Mouse (Mus musculus) spleen, postnatal 10 days (tissue): ENCODE data around the gene Sp9.

ENCODE experiments used
- DNase-seq, 2 experiments: peaks; one replicate each; pipeline ENCODE4 v3.0.0; 2021 to 2022; ENCODE audit warnings: low spot score in 2 of 2

The Sp9 gene

GRCm38 (mm10) chr2:73271459-73272161 lies at the start of gene Sp9:
Sp9 (plus strand) TSS chr2:73271925.
- DNase-seq: peak in 1 of 2 experiments; percentile 46

GRCm38 (mm10) chr2:73231081-73231480 lies 40.6 kb upstream of the Sp9 start:
- no peak for DNase-seq

GRCm38 (mm10) chr2:73241299-73241698 lies 30.4 kb upstream of the Sp9 start:
- no peak for DNase-seq

GRCm38 (mm10) chr2:73248701-73249100 lies 23.0 kb upstream of the Sp9 start:
- no peak for DNase-seq

GRCm38 (mm10) chr2:73263172-73263765 lies 8.5 kb upstream of the Sp9 start:
- DNase-seq: no peak

GRCm38 (mm10) chr2:73263794-73264610 lies 7.7 kb upstream of the Sp9 start:
- no peak for DNase-seq

GRCm38 (mm10) chr2:73264611-73265195 lies 7.0 kb upstream of the Sp9 start:
- no peak for DNase-seq

- no peak for DNase-seq
These were observed 5.7 kb upstream of the Sp9 start for GRCm38 (mm10) chr2:73266011-73266410.

- DNase-seq: no peak
These were observed 5.1 kb upstream of the Sp9 start for GRCm38 (mm10) chr2:73266623-73267022.

- DNase-seq: no peak
These were observed 4.5 kb upstream of the Sp9 start for GRCm38 (mm10) chr2:73267231-73267630.

- no peak for DNase-seq
These were observed 3.9 kb upstream of the Sp9 start for GRCm38 (mm10) chr2:73267818-73268217.

GRCm38 (mm10) chr2:73268281-73268680 lies 3.4 kb upstream of the Sp9 start:
- no peak for DNase-seq

- no peak for DNase-seq
These were observed 2.8 kb upstream of the Sp9 start for GRCm38 (mm10) chr2:73268836-73269395.

GRCm38 (mm10) chr2:73269666-73270065 lies 2.1 kb upstream of the Sp9 start:
- DNase-seq: no peak

GRCm38 (mm10) chr2:73270071-73270592 lies 1.6 kb upstream of the Sp9 start:
- DNase-seq: no peak

GRCm38 (mm10) chr2:73270593-73271458 lies 899 bp upstream of the Sp9 start:
- peak in 1 of 2 experiments; percentile 35 for DNase-seq

- peak in 1 of 2 experiments; percentile 34 for DNase-seq
These were observed 875 bp downstream of the Sp9 start for GRCm38 (mm10) chr2:73272351-73273248.

GRCm38 (mm10) chr2:73273249-73274118 lies 1.8 kb downstream of the Sp9 start:
- peak; percentile 41 to 43 for DNase-seq
